Mouse (Mus musculus) cerebellum, postnatal 10 days (tissue): ENCODE measurements at regions not wholly inside any gene's neighbourhood (a gene's known extent, or its start where the extent isn't known, plus 50 kb on each side); places are given as distances from the start of the nearest gene placed in this dataset.

Experiments used
- DNase-seq, 2 experiments: peaks; one replicate each; pipeline ENCODE4 v3.0.0; 2021; ENCODE audit warnings: mixed read lengths in 2 of 2

DNA sequence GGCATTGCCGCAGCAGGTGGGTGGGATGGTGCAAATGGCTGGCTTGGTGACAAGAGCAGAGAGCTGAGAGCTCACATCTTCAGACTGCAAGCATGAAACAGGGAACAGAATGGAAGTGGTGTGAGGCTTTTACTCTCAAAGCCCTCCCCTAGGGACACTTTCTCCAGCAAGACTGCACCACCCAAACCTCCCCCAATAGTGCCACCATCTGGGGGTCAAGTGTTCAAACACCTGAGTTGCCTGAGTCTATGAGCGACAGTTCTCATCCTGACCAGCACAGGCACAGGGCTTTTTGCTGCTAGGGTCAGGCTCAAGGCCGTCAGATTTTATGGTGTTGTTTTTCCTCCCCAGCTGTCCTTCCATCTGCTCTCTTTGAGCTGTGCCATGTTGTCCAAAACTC lies 337.9 kb upstream of the Eif4g2 start:
- peak; percentile 11 to 17 for DNase-seq

DNA sequence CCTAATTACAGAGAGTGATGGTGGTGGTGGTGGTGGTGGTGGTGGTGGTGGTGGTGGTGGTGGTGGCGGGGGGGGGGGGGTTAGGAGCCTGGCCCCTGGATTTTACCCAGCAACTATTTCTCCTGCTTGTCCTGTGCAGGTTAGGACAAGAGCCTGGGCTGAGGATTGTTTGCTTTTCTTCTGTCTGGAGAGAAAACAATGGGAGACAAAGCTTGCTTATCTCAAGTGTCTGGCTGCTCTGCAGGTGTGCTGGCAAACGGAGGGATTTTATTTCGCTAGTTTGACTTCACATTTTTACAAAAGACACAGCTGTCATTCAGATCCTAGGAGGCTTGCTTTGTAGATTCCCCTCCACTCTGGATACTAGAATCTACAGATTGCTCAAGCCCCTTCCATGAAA lies 334.9 kb upstream of the Eif4g2 start:
- DNase-seq: no peak

DNA sequence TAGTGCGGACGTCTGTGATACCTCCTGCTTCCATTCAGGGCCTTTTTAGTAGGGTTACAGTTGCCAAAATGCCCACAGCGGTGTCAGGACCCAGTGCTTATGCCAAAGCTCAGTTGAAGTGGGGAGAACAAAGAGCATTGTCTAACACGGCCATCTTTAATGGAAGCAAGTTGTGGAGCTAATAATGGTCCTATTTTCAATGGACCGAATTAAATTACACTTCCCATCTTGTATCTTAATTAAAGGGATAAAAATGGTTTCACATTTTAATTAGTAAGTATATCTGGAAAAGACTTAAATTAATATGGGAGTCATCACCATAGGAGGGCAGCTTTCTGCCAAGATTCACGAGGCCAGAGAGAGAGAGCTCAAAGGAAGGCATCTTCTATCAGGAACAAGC lies 333.2 kb upstream of the Eif4g2 start:
- DNase-seq: peak in 1 of 2 experiments; percentile 21

DNA sequence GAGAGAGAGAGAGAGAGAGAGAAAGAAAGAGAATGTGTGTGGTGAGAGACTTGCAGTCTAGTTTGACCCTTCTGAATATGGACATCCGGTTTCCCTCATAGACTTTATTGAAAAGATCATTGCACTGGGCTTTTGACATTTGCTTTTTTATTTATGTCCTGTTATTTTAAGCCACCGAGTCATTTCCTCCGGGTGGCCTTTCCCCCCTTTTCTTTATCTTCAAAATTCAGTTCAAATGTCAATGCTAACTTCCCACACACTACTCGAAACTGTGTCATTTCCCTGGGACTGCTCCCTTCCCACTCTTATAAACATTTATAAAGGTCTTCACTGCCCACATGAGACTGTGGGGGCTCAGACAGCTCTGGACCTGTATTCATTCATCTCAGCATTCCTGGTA lies 330.9 kb upstream of the Eif4g2 start:
- DNase-seq: no peak

DNA sequence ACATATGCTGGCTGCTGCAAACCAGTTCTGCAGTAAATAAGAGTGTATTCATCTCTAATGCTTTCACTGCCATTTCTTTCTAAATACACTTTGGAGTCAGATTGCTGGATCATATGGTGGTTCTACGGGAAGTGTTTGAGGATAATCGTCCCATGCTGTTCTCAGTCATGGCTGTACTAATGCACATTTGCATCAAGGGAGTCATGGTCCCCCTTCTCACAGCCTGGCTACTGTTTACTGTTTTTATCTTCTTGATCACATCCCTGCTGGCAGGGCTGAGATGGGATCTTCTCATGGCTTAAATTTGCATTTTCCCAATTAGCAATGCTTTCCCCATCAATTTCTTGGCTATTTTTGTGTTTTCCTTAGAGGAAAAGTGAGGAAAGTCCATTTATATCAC lies 330.1 kb upstream of the Eif4g2 start:
- DNase-seq: no peak

DNA sequence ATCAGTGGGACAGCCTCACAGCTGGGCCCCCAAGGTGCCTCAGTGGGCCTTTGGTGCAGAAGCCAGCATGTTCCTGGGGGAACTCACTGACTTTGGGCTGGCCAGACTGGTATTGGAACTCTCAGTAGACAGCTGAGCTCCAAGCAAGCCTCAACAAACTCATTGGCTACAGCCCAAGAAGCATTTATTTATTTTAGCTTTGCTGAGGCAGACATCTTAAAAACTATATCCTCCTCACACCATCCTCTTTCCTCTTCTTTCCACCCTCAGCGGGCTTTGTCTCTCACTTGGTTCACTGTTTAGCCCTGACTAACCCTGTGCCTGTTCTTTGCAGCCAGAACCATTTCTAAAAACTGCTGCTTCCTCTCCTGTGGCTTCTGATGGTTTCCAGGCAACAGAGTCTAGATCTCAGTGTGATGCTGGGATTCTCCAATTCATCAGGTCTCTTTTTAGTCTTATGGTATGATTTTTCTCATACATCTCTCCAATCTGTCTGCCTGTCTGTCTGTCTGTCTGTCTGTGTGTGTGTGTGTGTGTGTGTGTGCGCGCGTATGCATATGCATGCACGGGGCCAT lies 328.6 kb upstream of the Eif4g2 start:
- DNase-seq: no peak

DNA sequence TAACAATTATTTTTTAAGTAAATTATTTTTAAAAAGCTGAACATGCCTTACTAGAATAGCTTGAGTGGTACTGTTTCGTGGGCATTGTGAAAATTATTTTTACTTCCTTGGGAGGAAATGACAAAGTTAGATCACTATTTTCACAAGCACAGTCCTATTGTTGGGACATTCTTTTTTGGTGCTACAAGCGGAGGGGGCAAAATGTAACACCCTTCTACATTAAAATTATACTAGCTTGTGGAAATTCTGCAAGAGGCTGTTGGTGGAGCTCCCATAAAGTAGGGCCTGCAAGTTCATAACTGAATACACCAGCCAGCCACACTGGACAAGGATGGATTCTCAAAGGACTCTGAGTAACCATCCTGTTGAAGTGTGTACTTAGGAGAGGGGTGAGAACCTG lies 313.1 kb upstream of the Eif4g2 start:
- no peak for DNase-seq

DNA sequence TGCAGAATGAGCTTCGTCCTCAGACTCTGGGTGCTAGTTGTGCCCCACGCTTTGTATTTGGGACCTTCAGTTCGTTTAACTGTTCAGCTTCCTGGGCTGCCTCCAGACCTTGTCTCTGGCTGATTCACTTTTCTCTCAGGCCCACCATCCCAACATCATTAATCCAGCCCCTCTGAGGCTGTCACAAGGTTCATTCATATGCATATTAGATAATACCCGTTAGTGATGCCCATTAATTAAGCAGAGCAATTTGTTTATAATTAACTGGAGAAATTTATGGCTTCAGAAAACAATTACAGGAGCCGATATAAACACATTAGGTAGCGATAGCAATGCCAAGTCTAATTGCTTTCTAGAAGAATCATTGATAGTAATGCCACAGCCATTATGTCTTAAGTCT lies 312.3 kb upstream of the Eif4g2 start:
- DNase-seq: no peak

DNA sequence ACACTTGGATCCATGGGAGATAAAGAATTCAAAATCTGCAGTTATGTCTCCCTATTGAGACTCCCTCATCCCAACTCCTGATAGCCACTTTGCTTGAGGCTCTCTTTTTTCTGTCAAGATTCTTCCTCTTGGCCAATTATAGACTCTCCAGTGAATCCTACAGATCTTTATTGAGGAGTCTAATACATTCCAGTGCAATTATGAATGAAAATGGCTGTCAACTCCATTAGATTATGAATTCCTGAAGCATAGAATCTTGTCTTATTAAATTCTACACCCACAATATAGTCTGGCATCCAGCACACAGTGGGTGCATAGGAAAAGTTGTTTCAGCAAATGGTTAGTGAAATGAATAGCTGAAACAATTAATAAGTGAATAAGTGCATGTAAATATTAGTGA lies 311.0 kb upstream of the Eif4g2 start:
- DNase-seq: no peak

DNA sequence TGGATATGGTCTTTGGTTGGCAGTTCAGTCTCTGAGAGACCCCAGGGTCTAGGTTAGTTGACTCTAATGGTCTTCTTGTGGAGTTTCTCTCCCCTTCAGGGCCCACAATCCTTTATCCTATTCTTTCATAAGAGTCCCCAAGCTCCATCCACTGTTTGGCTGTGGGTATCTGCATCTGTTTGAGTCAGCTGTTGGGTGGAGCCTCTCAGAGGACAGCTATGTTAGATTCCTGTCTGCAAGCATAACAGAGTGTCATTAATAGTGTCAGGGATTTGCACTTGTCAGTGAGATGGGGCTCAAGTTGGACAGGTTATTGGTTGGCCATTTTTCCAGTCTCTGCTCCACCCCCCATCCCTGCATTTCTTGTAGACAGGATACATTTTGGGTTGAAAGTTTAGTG lies 306.9 kb upstream of the Eif4g2 start:
- DNase-seq: no peak

DNA sequence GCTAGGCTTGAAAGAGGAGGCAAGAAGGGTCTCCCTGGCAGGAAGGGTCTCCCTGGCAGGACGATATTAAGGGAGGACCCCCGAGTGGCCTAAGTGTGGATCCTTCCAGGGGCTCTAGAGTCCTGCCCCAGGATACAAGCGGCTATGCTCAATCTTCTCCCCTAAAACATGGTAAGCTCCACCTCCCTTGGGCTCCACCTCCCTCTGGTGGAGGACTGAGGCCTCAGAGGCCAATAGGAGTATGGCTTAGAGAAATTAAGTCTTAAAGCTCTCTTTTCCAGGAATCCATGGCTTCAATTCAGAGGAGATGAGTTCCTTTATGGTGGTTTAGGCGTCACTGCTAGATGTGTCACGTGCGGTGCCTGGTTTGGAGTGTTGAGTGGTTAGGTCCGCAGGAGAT lies 291.7 kb upstream of the Eif4g2 start:
- no peak for DNase-seq

DNA sequence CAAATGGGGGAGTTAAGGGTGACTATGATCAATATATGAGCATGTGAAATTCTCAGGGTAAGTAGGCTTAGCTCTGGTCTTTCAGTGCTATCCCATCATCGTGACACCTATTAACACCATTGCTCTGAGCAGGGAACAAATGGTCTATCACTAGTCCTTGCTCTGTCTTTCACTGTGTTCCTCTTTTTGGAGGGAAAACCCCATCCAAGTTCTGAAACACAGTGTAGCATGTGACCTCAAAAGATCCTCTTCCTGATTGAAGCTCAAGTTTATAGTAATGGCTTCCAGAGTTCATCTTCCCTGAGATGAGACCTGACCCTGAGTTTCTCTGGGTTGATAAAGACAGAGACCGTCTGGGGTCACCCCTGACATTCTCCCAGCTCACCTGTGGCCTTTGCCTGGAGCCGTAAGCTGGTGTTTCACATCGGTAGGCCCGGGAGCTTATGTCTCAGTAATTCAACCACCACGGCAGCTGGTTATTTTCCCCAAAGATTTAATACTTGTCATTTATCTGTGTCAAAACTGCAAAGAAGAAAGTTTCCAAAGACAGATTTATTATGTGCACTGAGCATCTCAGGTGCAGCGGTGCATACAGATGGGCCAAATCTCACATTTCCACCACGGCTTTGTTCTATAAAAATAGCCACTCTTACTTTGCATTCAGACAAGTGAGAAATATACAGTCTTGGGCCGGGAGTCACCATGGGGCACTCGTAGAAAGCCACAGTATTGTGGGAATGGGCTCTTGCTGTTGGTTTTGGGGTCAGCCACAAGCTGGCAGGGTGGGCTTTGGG lies 290.7 kb upstream of the Eif4g2 start:
- no peak for DNase-seq

DNA sequence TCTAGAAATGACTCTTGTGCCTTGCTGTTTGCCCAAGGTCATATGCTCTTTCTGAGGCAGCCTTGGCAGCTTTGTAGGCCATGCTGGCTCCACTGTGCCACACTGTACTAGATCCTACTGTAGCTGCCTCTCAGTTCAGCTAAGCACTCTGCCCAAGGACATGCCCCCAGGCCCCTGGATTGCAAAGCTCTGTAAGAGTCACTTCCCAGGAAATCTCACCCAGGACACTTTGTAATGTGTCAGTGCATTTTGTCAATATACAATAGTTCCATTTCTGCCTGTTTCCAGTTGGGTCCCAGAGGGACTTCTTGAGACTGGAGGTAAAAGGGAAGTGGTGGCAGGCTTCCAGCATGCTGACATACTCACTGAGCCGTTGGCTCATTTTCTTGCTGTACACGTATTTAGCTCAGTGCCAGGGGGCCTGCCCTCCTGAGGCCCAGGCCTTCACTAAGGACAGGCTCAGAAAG lies 287.6 kb upstream of the Eif4g2 start:
- DNase-seq: peak; percentile 49 to 50

DNA sequence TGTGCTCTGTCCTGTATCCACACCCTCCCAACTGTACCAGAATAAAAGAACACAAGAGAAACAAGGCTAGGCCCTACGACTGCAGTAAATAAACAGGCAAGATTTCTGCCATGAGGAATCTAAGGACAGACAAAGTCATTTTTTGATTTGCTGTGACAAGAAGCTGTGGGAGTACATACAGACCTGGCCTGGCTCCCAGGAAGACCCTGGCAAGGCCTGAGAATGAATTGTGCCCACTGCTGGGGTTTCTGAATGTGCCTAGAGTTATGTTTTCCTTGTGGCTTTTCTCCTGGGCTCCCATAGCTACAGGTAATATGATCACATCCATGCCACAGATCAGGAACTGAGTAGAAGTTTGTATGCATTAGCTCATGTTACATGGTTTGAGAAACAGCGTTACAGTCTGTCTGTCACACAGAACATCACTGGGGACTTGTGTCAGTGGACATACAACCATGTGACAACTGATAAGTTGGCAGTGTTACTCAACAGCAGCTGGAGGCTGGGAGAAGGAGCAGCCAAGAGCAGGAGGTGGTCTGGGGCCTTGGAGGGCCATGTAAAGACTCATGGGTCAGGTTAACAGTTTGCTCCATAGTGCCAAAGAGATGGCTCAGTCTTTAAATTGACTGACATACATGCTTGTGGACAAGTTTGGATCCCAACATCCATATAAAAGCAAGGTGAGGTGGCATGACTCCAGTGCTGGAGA lies 285.6 kb upstream of the Eif4g2 start:
- DNase-seq: peak; percentile 58 to 75

DNA sequence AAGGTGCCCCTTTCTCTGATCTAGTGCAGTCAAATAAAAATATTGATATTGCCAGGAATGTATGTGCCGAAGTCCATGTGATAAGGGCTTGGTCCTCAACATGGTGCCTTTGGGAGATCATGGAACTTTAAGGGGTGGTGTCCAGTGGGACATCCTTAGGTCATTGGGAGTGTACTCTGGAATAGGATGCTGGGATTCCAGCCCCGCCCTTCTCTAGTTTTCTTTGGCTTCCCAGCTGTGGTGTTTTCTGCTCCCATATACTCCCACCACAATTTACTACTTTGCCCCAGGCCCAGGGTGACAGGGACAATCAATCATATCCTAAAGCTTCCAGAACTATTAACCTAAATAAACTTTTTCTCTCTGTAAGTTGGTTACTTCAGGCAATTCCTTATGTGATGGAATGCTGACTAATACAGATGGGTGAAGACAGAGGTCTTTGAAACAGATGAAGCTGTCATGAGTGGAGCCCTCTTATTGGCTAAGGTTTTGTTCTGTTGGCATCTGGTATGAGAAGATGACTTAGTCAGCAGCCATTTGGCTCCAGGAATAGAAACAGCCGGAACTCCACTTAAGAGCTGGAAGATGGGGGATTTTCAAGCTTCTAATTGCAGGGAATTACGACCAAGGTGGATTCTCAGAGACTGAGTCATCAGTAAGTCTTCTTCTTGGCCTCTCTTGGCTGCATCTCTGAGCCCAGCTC lies 284.3 kb upstream of the Eif4g2 start:
- DNase-seq: no peak

DNA sequence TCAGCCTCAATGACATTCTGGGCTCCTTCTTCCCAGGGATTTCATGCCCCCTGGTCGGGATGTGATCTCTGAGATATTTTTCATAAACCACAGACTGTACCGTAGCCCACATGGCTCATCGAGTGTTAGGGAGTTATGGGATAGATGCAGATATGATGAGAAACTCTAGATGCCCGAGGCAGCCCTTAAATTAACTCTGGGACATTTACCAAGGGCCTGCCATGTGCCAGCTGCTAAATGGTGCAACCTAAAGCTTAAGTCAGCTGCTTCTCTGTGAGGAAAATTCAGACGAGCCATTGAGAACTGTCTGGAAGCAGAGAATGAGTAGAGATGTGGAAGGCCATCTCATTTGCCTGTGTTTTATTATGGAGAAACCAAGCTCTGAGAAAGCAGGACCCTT lies 282.6 kb upstream of the Eif4g2 start:
- DNase-seq: no peak

DNA sequence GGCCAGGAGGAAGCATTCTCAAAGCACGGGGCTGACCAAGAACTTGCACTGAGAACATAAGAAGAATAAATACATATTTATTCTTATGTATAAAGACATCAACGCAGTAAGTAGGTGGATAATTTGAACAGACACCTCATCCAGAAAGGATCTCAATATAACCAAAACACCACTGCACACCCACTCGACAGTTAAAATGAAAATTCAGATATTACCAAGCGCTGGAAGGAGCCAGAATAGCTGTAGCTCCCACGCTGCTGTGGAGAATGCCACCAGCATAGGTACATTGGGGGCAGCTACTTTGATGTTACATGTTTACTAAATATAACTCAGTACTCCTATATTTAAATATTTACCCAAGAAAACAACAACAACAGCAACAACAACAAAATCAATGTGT lies 280.4 kb upstream of the Eif4g2 start:
- DNase-seq: no peak

DNA sequence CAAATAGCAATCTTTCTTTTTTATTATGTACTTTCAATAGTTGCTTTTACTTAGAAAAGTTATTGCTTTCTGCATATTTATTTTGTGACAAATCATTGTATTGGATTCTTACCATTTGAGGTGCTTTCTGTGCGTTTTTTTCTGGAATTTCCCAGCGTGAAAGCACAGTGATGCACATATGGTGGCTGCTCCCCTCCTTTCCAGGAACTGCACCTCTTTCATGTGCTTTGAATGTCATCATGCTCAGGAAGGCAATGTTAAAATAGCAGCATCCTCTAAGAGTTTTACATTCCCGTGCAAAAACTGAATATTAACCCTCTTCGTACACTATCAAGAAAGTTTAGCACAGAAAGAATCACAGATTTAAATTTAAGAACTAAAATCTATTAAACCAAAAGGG lies 279.8 kb upstream of the Eif4g2 start:
- peak in 1 of 2 experiments; percentile 15 for DNase-seq

DNA sequence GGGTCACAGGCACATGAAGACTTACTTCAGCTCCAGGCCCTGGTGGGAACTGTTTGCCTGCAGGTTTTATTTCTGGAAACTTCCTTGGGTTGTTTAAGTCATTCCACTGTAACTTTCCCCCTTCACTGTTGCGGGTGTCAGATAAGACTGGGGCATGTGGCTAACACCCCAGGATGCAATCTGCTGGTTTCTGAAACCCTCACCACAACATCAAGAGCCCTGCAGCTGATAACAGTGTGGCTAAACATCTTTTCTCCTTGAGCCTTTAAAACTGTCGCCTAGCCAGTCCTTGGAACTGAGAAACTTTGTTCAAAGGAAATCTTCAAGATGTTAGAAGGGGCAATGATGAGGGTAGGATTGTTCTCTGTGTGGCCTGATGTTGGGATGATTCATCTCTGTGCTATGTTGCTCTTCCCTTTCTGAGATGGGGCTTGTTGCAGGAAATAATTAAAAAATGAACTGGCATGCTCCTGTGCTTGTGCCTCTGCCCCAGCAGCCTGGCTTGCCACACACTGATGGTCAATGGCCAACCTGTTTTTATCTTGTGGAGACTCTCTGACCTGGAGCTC lies 272.3 kb upstream of the Eif4g2 start:
- DNase-seq: no peak

DNA sequence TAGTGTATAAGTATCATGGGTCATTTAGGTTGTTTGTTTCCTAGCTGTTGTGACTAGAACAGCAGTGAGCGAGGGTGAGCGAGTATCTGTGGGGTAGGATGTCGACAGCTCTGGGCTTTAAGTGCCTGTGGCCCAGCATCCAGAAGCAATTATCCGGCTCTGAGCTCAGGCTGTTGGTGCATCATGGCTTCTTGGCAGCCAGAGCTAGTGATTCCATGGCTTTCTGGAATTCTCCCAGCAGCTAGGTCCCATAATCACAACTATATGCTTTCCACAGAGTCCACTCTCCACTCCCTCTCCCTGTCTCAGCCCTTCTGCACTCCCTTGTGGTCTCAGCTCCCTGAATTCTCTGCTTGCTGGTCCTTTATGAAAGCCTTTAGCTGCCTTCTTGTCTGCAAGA lies 271.2 kb upstream of the Eif4g2 start:
- peak; percentile 36 to 44 for DNase-seq

DNA sequence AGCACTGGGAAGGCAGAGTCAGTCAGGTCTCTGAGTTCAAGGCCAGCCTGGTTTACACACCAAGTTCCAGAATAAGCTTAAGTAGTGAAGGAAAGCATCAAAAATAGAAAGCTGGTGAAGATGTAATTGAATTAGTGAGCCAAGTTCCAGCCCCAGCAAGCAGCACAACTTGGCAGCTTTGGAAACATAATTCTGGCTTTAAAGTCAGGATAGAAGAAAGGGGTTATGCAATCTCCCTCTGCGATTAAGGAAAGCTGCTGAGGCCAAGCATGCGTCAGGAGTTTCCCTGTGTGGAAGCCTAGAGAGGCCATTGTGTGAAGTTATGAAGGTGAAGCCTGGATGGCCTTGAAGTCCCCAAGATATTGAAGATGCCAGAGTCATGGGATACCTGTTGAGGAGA lies 269.3 kb upstream of the Eif4g2 start:
- no peak for DNase-seq

DNA sequence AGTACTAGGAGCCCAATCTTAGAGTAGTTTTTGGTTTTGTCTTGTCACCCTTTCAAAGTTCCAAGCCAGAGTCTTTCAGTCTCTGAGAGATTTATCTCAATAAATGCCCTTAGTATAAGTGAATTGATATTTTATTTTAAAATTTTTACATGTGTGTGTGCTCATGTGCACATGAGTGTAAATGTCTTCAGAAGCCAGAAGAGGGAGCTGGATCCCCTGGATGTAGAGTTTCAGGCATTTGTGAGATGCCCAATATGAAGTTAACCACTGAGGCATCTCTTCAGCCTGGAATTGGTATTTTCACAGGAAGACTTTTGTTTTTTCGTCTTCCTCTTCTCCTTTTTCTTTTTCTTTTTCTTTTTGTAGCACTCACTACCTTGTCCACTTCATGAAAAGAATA lies 262.3 kb upstream of the Eif4g2 start:
- no peak for DNase-seq

DNA sequence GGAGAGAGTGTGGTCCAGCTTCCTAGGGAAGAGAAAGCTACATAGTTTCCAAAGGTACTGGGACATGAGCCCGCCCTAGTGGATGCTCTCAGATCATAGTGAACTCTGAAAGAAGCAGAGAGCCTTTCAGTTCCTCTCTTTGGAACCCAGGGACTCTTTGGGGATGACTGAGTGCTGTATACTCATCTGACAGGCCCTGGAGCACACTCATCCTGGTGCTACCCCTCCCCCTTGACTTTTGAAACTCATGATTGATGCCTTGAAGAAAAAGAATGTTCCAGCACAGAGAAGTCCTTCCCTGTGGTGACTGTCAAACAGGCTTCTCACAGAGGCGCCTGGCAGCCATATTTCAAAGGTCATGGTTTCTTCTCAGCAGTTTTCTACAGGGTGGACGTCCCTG lies 254.2 kb upstream of the Eif4g2 start:
- no peak for DNase-seq
